Mouse (Mus musculus) Patski (cell line): ENCODE results near the gene Spdye4b. TPM values are rescaled to one million over a fixed set of nuclear protein-coding genes. Genes with fewer than 3 reads are reported as not detected.

Experiments
- ATAC-seq: fragments of 100-300 bp; one replicate; pipeline ENCODE4 v1.8.0; 2021
- CTCF ChIA-PET: fragments of 350-600 bp; sonication (Branson Sonifier 250); formaldehyde crosslinking; loops from one replicate; lab custom pipeline; 2022; ENCODE audit warnings: inconsistent platforms; lab: Charles Lee
- POLR2A ChIA-PET: fragments of 350-600 bp; sonication (Branson Sonifier 250); formaldehyde crosslinking; loops from one replicate; lab custom pipeline; 2022; ENCODE audit warnings: antibody characterized with exemption, inconsistent platforms; lab: Charles Lee
- DNase-seq: peaks from one replicate; pipeline ENCODE4 v3.0.0-alpha.2; 2011; ENCODE audit warnings: low read depth, low spot score
- H3K27me3 ChIP-seq: fragments of 371-371 bp; one replicate; pipeline ENCODE4 v1.5.1; 2021
- CTCF ChIP-seq: fragments of 100-300 bp; IDR thresholded peaks from one replicate; pipeline ENCODE4 v1.5.1; 2021
- in situ Hi-C: fragments of 300-500 bp; cut with MboI; formaldehyde crosslinking; loops from 3 replicates; pipeline ENCODE4 v1.11.1; 2018; ENCODE audit warnings: low pct_unique_long_range_greater_than_20kb, mixed read lengths
- polyA plus RNA-seq: library from polyadenylated mRNA; unstranded; gene quantifications from one replicate; pipeline ENCODE4 v1.2.3, GENCODE M21; 2021

The Spdye4b gene
- polyA plus RNA-seq, 1 experiment from 2014 or later = not detected

DNA sequence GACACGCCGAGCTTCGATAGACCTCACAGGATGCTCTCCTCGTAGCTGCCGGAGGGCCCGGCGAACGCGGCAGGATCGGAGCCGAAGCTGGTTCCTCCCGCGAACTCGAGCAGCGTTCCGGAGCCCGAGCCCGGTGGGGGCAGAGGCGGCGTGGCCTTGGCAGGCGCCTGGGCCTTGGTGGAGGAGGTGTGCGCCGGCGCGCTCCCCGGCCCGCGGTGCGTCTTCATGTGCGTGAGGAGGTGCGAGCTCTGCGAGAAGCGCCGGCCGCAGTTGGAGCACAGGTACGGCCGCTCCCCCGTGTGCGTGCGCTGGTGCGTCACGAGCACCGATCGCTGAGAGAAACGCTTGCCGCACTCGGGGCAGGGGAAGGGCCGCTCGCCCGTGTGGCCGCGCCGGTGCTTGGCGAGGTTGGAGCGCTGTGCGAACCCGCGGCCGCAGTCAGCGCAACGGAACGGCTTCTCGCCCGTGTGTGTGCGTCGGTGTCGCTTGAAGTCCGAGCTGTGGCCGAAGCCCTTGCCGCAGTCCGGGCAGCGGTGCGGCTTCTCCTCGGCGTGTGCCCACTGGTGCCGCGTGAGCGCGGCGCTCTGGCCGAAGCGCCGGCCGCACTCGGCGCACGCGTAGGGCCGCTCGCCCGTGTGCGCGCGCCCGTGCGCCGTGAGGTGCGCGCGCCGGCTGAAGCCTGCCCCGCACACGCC is 72.5 kb downstream of the Spdye4b start:
- POLR2A ChIA-PET = interaction anchor here (0.9 kb wide), 1 partner anchor 18 kb away, joined by 3 read pairs; no protein-coding TSS in a partner anchor
- CTCF ChIA-PET = no interaction called here
- no peak for DNase-seq
- in situ Hi-C loops = no loop called here
- no peak for TF ChIP-seq CTCF
- no peak for ATAC-seq
- no peaks in the 10 kb centered on the region for H3K27me3 ChIP-seq

DNA sequence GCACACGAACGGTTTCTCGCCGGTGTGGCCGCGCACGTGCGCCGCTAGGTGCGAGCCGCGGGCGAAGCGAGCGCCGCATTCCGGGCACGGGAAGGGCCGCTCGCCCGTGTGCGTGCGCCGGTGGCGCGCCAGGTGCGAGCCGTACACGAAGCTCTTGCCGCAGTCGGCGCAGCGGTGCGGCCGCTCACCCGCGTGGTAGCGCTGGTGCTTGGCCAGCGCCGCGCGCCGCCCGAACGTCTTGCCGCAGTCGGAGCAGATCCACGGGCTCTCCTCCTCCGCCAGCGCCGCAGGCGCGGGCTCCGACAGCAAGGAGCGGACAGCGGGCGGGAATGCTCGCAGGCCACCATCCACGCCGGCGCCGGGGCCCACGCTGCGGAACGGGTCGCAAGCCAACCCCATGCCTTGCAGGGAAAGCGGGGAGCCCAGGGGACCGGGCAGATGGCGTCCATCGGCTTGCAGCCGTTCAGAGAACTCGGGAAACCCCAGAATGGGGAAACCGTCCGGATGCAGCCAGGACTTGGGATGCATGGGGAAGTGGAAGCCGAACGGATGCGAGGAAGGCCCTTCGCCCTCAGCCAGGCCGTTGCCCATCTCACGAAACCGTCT is 73.2 kb downstream of the Spdye4b start:
- DNase-seq = no peak
- no peak for ATAC-seq
- CTCF ChIA-PET = no interaction called here
- TF ChIP-seq CTCF = no peak
- in situ Hi-C loops = no loop called here
- H3K27me3 ChIP-seq = no peaks in the 10 kb centered on the region
- POLR2A ChIA-PET = no interaction called here

Other genes with a start within 250 kb of the Spdye4b start
- 246 TPM for gene Fscn1, start 220.7 kb upstream of the Spdye4b start, polyA plus RNA-seq
- gene Rnf216, start 68.0 kb upstream of the Spdye4b start, polyA plus RNA-seq = 48.0 TPM
- 0.01 TPM for gene Olfr718-ps1, start 33.4 kb upstream of the Spdye4b start, polyA plus RNA-seq
- 13.5 TPM for gene Rbak, start 242 bp upstream of the Spdye4b start, polyA plus RNA-seq
- not detected for gene Spdye4a, start 45.9 kb downstream of the Spdye4b start, polyA plus RNA-seq
- gene Zfp12, start 54.1 kb downstream of the Spdye4b start, polyA plus RNA-seq = 20.9 TPM
- gene Zfp316, start 89.0 kb downstream of the Spdye4b start, polyA plus RNA-seq = 13.2 TPM
- not detected for gene Zfp853, start 112.6 kb downstream of the Spdye4b start, polyA plus RNA-seq
- gene E130309D02Rik, start 134.3 kb downstream of the Spdye4b start, polyA plus RNA-seq = 35.1 TPM
- gene Zdhhc4, start 148.2 kb downstream of the Spdye4b start, polyA plus RNA-seq = 54.0 TPM
- 0.03 TPM for gene Grid2ip, start 176.3 kb downstream of the Spdye4b start, polyA plus RNA-seq
- gene Kdelr2, start 222.8 kb downstream of the Spdye4b start, polyA plus RNA-seq = 117 TPM